Mouse (Mus musculus): ENCODE measurements around the gene Oxa1l. TPM values are rescaled to one million over a fixed set of nuclear protein-coding genes. Genes with fewer than 3 reads are reported as not detected.

The Oxa1l gene
- polyA plus RNA-seq, 1 experiment, result 120 TPM

- peak; percentile 63; the same call in 1 of the 2 replicates for TF ChIP-seq POLR2A (IDR thresholded peaks at IDR 0.05; ENCODE audit: low read depth, low read length)
- TF ChIP-seq CTCF (IDR thresholded peaks at IDR 0.05; ENCODE audit: extremely low read depth, insufficient read length, insufficient replicate concordance, low read depth, low read length), result no peak
- peak overlapping the region; percentile 93 for H3K27ac ChIP-seq (ENCODE audit: insufficient read depth, low read depth, low read length)
- H3K27me3 ChIP-seq (ENCODE audit: control insufficient read depth, insufficient read depth, low read length), result no peaks in the 10 kb centered on the region
- peaks cover 52% of the 10 kb centered on the region for H3K4me1 ChIP-seq (ENCODE audit: control insufficient read depth, insufficient read depth, insufficient read length, low read length)
- peaks cover 9% of the 10 kb centered on the region for H3K36me3 ChIP-seq (ENCODE audit: control insufficient read depth, insufficient read depth, low read length)
- 13% methylated on average over 4 of the region's 4 CpGs for WGBS
- H3K4me3 ChIP-seq (ENCODE audit: low read depth, low read length), result peak overlapping the region; percentile 10; the same call in 1 of the 2 replicates
Observed at GRCm38 (mm10) chr14:54383355-54383771, 22.7 kb downstream of the Oxa1l start.

DNA sequence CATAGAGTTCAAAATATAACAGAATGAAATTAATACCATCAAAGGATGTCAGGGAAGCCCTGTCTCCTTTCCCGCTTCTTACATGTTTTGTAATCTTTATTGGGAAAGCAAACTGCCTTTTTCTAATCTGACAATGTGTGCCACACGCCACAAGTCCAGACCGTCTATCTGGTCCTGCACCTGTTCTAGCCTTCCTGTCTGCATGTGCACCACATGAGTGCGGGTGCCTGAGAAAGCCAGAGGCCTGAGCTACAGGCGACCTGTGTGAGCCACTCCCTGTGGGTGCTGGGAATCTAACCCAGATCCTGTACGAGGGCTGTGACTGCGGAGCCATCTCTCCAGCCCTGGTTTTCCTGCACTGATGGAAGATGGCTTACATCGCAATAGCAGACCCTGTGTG, 23.8 kb downstream of the Oxa1l start:
- Histone ChIP-seq H3K36me3 (ENCODE audit: control insufficient read depth, insufficient read depth, low read length) (peaks cover 8% of the 10 kb centered on the region), H3K4me1 (ENCODE audit: control insufficient read depth, insufficient read depth, insufficient read length, low read length) (peaks cover 52% of the 10 kb centered on the region), H3K27ac (ENCODE audit: insufficient read depth, low read depth, low read length) (peak overlapping the region; percentile 56), H3K27me3 (ENCODE audit: control insufficient read depth, insufficient read depth, low read length) (no peaks in the 10 kb centered on the region), H3K4me3 (ENCODE audit: low read depth, low read length) (no peak overlapping the region)
- WGBS, result 69% methylated on average over 8 of the region's 8 CpGs
- TF ChIP-seq POLR2A (IDR thresholded peaks at IDR 0.05; ENCODE audit: low read depth, low read length), result no peak

- Histone ChIP-seq H3K4me3 (ENCODE audit: low read depth, low read length) (no peak overlapping the region), H3K4me1 (ENCODE audit: control insufficient read depth, insufficient read depth, insufficient read length, low read length) (peaks cover 43% of the 10 kb centered on the region), H3K36me3 (ENCODE audit: control insufficient read depth, insufficient read depth, low read length) (peaks cover 9% of the 10 kb centered on the region), H3K27me3 (ENCODE audit: control insufficient read depth, insufficient read depth, low read length) (no peaks in the 10 kb centered on the region), H3K27ac (ENCODE audit: insufficient read depth, low read depth, low read length) (peak overlapping the region; percentile 91)
- WGBS, result 38% methylated on average over 7 of the region's 7 CpGs
- no peak for TF ChIP-seq CTCF (IDR thresholded peaks at IDR 0.05; ENCODE audit: extremely low read depth, insufficient read length, insufficient replicate concordance, low read depth, low read length)
- no peak for TF ChIP-seq POLR2A (IDR thresholded peaks at IDR 0.05; ENCODE audit: low read depth, low read length)
Observed at GRCm38 (mm10) chr14:54385968-54386618, 25.5 kb downstream of the Oxa1l start.

GRCm38 (mm10) chr14:54387546-54387945, 26.9 kb downstream of the Oxa1l start:
- H3K27me3 ChIP-seq (ENCODE audit: control insufficient read depth, insufficient read depth, low read length), result no peaks in the 10 kb centered on the region
- H3K36me3 ChIP-seq (ENCODE audit: control insufficient read depth, insufficient read depth, low read length), result peaks cover 12% of the 10 kb centered on the region
- H3K4me1 ChIP-seq (ENCODE audit: control insufficient read depth, insufficient read depth, insufficient read length, low read length), result peaks cover 33% of the 10 kb centered on the region
- peak overlapping the region; percentile 91 for H3K27ac ChIP-seq (ENCODE audit: insufficient read depth, low read depth, low read length)
- 49% methylated on average over 6 of the region's 6 CpGs for WGBS
- no peak overlapping the region for H3K4me3 ChIP-seq (ENCODE audit: low read depth, low read length)
- no peak for TF ChIP-seq CTCF (IDR thresholded peaks at IDR 0.05; ENCODE audit: extremely low read depth, insufficient read length, insufficient replicate concordance, low read depth, low read length)
- TF ChIP-seq POLR2A (IDR thresholded peaks at IDR 0.05; ENCODE audit: low read depth, low read length), result no peak

GRCm38 (mm10) chr14:54390843-54391242, 30.2 kb downstream of the Oxa1l start:
- no peaks in the 10 kb centered on the region for H3K27me3 ChIP-seq (ENCODE audit: control insufficient read depth, insufficient read depth, low read length)
- WGBS, result 59% methylated on average over 6 of the region's 6 CpGs
- TF ChIP-seq CTCF (IDR thresholded peaks at IDR 0.05; ENCODE audit: extremely low read depth, insufficient read length, insufficient replicate concordance, low read depth, low read length) (no peak), POLR2A (IDR thresholded peaks at IDR 0.05; ENCODE audit: low read depth, low read length) (no peak)

DNA sequence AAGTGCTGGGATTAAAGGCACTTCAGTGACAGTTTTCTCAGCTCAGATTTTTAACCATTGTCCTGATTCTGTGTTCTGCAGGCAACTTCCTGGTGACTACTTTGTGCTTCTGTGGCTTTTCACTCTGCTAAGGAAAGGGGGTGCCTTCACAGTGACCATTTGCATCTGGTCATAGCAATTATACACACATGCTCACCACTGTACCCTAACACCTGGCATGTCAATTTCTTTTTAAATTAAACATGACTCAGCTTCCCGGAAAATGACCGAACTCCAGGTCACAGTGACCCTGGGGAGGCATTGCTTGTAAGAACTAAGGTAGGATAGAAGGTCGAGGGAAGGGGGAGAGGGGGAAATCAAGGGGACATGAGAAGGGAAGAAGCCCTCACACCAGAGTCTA, 33.2 kb downstream of the Oxa1l start:
- H3K27me3 ChIP-seq (ENCODE audit: control insufficient read depth, insufficient read depth, low read length), result no peaks in the 10 kb centered on the region
- peaks cover 42% of the 10 kb centered on the region for H3K36me3 ChIP-seq (ENCODE audit: control insufficient read depth, insufficient read depth, low read length)
- H3K4me3 ChIP-seq (ENCODE audit: low read depth, low read length), result no peak overlapping the region
- TF ChIP-seq POLR2A (IDR thresholded peaks at IDR 0.05; ENCODE audit: low read depth, low read length) (no peak), CTCF (IDR thresholded peaks at IDR 0.05; ENCODE audit: extremely low read depth, insufficient read length, insufficient replicate concordance, low read depth, low read length) (no peak)
- H3K4me1 ChIP-seq (ENCODE audit: control insufficient read depth, insufficient read depth, insufficient read length, low read length), result peaks cover 9% of the 10 kb centered on the region; the same call in 1 of the 2 replicates
- no peak overlapping the region for H3K27ac ChIP-seq (ENCODE audit: insufficient read depth, low read depth, low read length)
- 69% methylated on average over 3 of the region's 3 CpGs for WGBS

More at GRCm38 (mm10) chr14:54390843-54391242, 30.2 kb downstream of the Oxa1l start:
- peaks cover 25% of the 10 kb centered on the region for H3K36me3 ChIP-seq (ENCODE audit: control insufficient read depth, insufficient read depth, low read length)
- H3K4me1 ChIP-seq (ENCODE audit: control insufficient read depth, insufficient read depth, insufficient read length, low read length), result peaks cover 22% of the 10 kb centered on the region
- H3K4me3 ChIP-seq (ENCODE audit: low read depth, low read length), result no peak overlapping the region
- no peak overlapping the region for H3K27ac ChIP-seq (ENCODE audit: insufficient read depth, low read depth, low read length)

GRCm38 (mm10) chr14:54394309-54394708, 33.7 kb downstream of the Oxa1l start:
- Histone ChIP-seq H3K4me3 (ENCODE audit: low read depth, low read length) (no peak overlapping the region), H3K4me1 (ENCODE audit: control insufficient read depth, insufficient read depth, insufficient read length, low read length) (peaks cover 9% of the 10 kb centered on the region; the same call in 1 of the 2 replicates), H3K36me3 (ENCODE audit: control insufficient read depth, insufficient read depth, low read length) (peaks cover 40% of the 10 kb centered on the region), H3K27me3 (ENCODE audit: control insufficient read depth, insufficient read depth, low read length) (no peaks in the 10 kb centered on the region), H3K27ac (ENCODE audit: insufficient read depth, low read depth, low read length) (no peak overlapping the region)
- TF ChIP-seq POLR2A (IDR thresholded peaks at IDR 0.05; ENCODE audit: low read depth, low read length), result no peak
- no peak for TF ChIP-seq CTCF (IDR thresholded peaks at IDR 0.05; ENCODE audit: extremely low read depth, insufficient read length, insufficient replicate concordance, low read depth, low read length)

Measured in small intestine, adult 2 months (tissue).